Mouse (Mus musculus) lung, adult 2 months (tissue): ENCODE measurements at regions not wholly inside any gene's neighbourhood (a gene's known extent, or its start where the extent isn't known, plus 50 kb on each side); places are given as distances from the start of the nearest gene placed in this dataset.

Source experiments
- CTCF ChIP-seq: fragments of 200-500 bp; IDR thresholded peaks from 2 replicates; pipeline ENCODE4 v1.5.1; 2011; ENCODE audit warnings: mild to moderate bottlenecking, low read length, control low read depth; ENCODE audit not compliant: insufficient read depth
- POLR2A ChIP-seq: fragments of 200-500 bp; IDR thresholded peaks from 2 replicates; pipeline ENCODE4 v1.6.1; 2011; ENCODE audit warnings: low read depth, mild to moderate bottlenecking, control low read depth, low read length, borderline replicate concordance; ENCODE audit errors: extremely low read depth

DNA sequence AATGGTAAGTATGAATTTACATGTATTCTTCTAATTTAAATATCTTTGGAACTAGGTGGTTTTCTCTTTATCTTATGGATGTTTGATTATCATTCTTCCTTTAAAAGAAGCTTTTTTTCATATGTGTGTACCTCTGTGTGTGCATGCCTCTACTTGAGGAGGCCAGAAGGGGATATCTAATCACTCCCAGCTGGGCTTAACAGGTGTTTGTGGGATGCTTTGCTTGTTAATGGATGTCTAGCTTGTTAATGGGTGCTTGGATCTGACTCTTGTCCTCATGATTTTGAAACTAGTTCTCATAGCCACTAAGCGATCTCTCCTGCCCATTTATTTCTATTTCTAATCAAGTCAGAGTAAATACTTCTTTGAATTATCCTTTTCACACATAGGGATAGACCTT lies 408.8 kb upstream of the Meis1 start:
- TF ChIP-seq CTCF (no peak), POLR2A (no peak)
